Mouse (Mus musculus) cerebellum, postnatal 4 days (tissue): ENCODE measurements at regions not wholly inside any gene's neighbourhood (a gene's known extent, or its start where the extent isn't known, plus 50 kb on each side); places are given as distances from the start of the nearest gene placed in this dataset.

ENCODE experiments used
- DNase-seq, 2 experiments: peaks; one replicate each; pipeline ENCODE4 v3.0.0; 2022; ENCODE audit warnings: low spot score in 2 of 2, mixed read lengths in 1 of 2

DNA sequence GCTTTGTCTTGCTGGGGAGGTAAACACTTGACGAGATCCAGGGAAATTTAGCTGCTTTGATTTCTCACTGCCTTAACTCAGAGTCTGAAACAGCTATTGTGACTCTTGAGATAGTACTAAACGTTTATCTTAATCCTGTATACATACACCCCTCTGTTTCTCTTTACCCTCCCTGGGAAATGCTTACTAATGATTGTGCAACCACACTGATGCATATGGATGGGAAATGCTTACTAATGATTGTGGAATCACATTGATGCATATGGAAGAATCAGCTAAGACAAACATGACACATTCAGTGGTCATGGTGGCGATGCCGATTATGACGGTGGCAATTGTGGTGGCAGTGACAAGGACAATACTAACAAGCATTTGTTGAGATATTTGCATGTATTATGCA, 58.9 kb upstream of the Sesn3 start:
- no peak for DNase-seq

DNA sequence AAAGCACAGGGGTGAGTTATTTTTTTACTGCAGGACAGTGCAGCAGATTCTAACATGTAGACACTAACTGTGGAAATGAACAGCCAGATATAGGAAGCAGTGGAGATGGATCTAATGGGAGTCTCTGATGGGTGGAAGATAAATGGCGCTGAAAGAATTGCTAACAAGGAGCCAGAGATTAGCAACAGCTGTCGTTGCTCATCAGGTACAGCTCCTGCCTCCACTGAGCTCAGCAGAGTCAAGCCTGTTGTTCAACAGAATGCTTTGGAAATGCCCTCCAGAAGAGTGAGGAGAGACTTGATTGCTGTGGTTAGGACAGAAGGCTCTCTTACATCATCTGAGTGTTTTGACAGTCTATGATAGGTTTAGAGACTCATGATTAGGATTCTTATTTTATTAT, 51.9 kb upstream of the Sesn3 start:
- no peak for DNase-seq
